Mouse (Mus musculus) embryo, embryonic 9.5 days (tissue): Measurements from ENCODE around the gene Mecom.
A peak's percentile ranks its signal among the peaks of the same experiment; 100 is the strongest.

Experiments
- DNase-seq: peaks from one replicate; pipeline ENCODE4 v3.0.0-alpha.2; 2017; ENCODE audit errors: extremely low spot score

Mecom gene

GRCm38 (mm10) chr3:30483006-30483684 lies 64.7 kb downstream of the Mecom start:
- DNase-seq = peak; percentile 41

GRCm38 (mm10) chr3:30481682-30482081 lies 66.1 kb downstream of the Mecom start:
- no peak for DNase-seq

GRCm38 (mm10) chr3:30480551-30480950 lies 67.3 kb downstream of the Mecom start:
- no peak for DNase-seq

- no peak for DNase-seq
Measured at GRCm38 (mm10) chr3:30478252-30478651, 69.6 kb downstream of the Mecom start.

GRCm38 (mm10) chr3:30477008-30477407 lies 70.8 kb downstream of the Mecom start:
- DNase-seq = no peak

- no peak for DNase-seq
Measured at GRCm38 (mm10) chr3:30475591-30475990, 72.2 kb downstream of the Mecom start.

GRCm38 (mm10) chr3:30468068-30468835 lies 79.6 kb downstream of the Mecom start:
- DNase-seq = no peak

- DNase-seq = no peak
Measured at GRCm38 (mm10) chr3:30466031-30466650, 81.7 kb downstream of the Mecom start.

GRCm38 (mm10) chr3:30464497-30464896 lies 83.3 kb downstream of the Mecom start:
- DNase-seq = no peak

GRCm38 (mm10) chr3:30461831-30462230 lies 86.0 kb downstream of the Mecom start:
- DNase-seq = no peak

GRCm38 (mm10) chr3:30460890-30461578 lies 86.8 kb downstream of the Mecom start:
- DNase-seq = no peak

- no peak for DNase-seq
Measured at GRCm38 (mm10) chr3:30459626-30460025, 88.2 kb downstream of the Mecom start.

- DNase-seq = no peak
Measured at GRCm38 (mm10) chr3:30457975-30458678, 89.7 kb downstream of the Mecom start.

- DNase-seq = no peak
Measured at GRCm38 (mm10) chr3:30455902-30456301, 91.9 kb downstream of the Mecom start.

- DNase-seq = no peak
Measured at GRCm38 (mm10) chr3:30453546-30454455, 94.0 kb downstream of the Mecom start.

GRCm38 (mm10) chr3:30453046-30453445 lies 94.8 kb downstream of the Mecom start:
- no peak for DNase-seq

GRCm38 (mm10) chr3:30452511-30452910 lies 95.3 kb downstream of the Mecom start:
- no peak for DNase-seq

- DNase-seq = no peak
Measured at GRCm38 (mm10) chr3:30450206-30450965, 97.4 kb downstream of the Mecom start.

- DNase-seq = no peak
Measured at GRCm38 (mm10) chr3:30448624-30449023, 99.2 kb downstream of the Mecom start.

- DNase-seq = no peak
Measured at GRCm38 (mm10) chr3:30445970-30446442, 101.8 kb downstream of the Mecom start.
